Mouse (Mus musculus) embryonic stem cell, embryonic (primary cell): ENCODE results near the gene Tns3.

Source experiments
- CTCF ChIA-PET, 4 experiments: fragments of 300-600 bp in 2 of 4; fragments of 350-600 bp in 2 of 4; sonication (Branson Sonifier 250); formaldehyde crosslinking; loops; one replicate each; lab custom pipeline; 2022; ENCODE audit warnings: inconsistent platforms in 2 of 4; lab: Charles Lee
- POLR2A ChIA-PET, 4 experiments: fragments of 300-600 bp in 2 of 4; fragments of 350-600 bp in 2 of 4; sonication (Branson Sonifier 250); formaldehyde crosslinking; loops; one replicate each; lab custom pipeline; 2022; ENCODE audit warnings: antibody characterized with exemption in 4 of 4, inconsistent platforms in 1 of 4; lab: Charles Lee

Tns3 gene

DNA sequence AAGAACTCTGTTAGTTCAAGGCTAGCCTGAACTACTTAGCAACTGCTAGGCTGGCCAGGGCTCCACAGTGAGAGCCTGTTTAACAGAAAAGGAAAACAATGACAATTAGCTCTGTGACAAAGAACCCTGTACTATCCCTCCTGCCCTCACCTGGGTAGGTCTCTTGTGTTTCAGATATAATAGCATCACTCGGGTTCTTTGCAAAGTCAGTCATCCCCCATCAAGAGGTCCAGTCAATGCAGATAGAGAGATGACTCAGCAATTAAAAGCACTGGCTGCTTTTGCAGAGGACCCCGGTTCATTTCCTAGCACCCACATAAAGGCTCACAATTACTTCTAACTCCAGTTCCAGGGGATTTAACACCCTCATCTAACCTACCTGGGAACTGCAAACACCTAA, 78.0 kb downstream of the Tns3 start:
- ChIA-PET CTCF (interaction anchor here in 1 of 4 experiments (1.0 kb wide), 1 partner anchor 17 kb away, joined by 3 read pairs; no protein-coding TSS in a partner anchor), POLR2A (interaction anchor here (0.7 to 16.7 kb wide), 39 partner anchors 9 to 530 kb away, joined by 3 to 296 read pairs (median 6); no protein-coding TSS in a partner anchor)

DNA sequence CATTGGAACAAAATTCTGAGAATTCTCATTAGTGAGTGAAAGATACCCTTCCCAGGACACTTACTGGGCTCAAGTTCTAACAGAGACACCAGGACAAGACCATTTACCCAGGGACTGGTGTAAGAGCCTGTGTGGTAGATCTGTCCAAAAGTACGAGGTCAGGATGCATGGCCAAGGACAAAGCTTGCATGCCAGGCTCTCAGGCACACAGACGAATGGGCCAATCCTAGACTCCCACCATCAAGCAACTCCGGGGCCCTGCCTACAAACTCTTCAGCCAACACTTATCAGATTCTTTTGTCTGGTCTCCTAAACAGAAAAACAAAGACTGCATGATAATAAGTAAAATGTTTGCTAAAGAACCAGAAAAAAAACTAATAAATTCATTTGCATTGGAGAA, 78.6 kb downstream of the Tns3 start:
- POLR2A ChIA-PET: interaction anchor here in 3 of 4 experiments (0.8 to 16.7 kb wide), 27 partner anchors 9 to 68 kb away, joined by 3 to 296 read pairs (median 9); no protein-coding TSS in a partner anchor
- CTCF ChIA-PET: interaction anchor here in 1 of 4 experiments (1.0 kb wide), 1 partner anchor 17 kb away, joined by 3 read pairs; no protein-coding TSS in a partner anchor

DNA sequence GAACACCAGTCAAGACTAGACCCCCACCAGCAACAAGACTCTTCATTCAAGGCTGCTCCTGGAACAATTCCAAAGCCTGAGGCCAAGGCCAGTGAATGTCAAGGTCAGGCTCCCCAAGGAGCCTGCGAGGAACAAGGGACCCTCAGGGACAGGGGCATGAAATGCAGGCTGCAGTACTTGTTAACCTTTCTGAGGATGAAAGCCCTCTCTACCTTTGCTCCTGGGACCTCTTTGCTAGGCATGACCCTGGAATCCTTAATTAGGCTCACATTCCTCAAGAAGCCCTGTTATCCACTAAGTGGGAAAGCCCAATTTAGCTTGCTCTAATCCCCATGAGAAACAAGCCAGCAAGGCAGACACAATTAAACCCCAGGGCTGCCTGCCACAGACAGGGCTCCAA, 79.4 kb downstream of the Tns3 start:
- ChIA-PET CTCF (no interaction called here), POLR2A (interaction anchor here in 3 of 4 experiments (0.6 to 16.7 kb wide), 16 partner anchors 10 to 531 kb away, joined by 3 to 296 read pairs (median 10); no protein-coding TSS in a partner anchor)

DNA sequence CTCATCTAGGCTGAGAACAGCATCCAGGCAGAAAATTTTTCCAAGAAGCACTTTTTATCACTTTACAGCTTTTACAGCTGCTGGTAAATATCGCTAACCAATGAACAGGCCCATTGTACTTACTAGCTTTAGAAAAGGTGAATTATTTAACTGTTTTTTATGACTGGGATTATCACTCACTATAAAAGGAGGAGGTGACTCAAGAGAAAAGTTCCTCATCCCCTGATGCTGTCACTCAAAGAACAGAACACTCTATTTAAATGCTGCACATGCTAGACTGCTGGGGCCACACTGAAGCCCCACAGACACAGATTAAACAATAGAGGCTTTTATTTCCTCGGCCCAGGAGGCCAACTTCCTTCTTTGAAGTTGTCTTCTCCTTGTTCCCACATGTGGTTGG, 80.0 kb downstream of the Tns3 start:
- ChIA-PET POLR2A (interaction anchor here in 3 of 4 experiments (0.8 to 16.7 kb wide), 25 partner anchors 8 to 533 kb away, joined by 3 to 296 read pairs (median 6); partner anchors contain the start of genes Tns3 (in 1 of the 3) and Upp1 (in 1 of the 3)), CTCF (no interaction called here)

DNA sequence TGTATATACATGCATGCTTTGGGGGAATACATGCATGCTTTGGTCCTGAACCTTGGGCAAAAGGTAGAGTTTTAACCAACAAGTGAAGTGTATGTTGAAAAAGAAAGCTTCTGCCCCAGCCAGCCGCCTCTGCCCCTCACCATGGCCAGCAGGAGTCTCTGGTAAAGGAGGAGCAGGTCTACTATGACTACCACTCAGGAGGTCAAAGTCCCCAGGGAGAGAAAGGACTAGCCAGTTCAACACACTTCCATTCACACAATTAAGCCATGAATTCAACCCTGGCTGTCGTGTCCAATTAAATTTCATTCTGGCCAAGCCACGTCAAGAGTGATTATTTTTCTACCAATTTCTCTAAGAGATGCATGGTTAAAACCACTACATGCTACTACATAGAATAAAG, 81.2 kb downstream of the Tns3 start:
- ChIA-PET CTCF (no interaction called here), POLR2A (interaction anchor here (0.6 to 16.7 kb wide), 32 partner anchors 8 to 534 kb away, joined by 3 to 296 read pairs (median 6); partner anchors contain the start of genes Upp1 (in 2 of the 4) and Tns3 (in 1 of the 4))

DNA sequence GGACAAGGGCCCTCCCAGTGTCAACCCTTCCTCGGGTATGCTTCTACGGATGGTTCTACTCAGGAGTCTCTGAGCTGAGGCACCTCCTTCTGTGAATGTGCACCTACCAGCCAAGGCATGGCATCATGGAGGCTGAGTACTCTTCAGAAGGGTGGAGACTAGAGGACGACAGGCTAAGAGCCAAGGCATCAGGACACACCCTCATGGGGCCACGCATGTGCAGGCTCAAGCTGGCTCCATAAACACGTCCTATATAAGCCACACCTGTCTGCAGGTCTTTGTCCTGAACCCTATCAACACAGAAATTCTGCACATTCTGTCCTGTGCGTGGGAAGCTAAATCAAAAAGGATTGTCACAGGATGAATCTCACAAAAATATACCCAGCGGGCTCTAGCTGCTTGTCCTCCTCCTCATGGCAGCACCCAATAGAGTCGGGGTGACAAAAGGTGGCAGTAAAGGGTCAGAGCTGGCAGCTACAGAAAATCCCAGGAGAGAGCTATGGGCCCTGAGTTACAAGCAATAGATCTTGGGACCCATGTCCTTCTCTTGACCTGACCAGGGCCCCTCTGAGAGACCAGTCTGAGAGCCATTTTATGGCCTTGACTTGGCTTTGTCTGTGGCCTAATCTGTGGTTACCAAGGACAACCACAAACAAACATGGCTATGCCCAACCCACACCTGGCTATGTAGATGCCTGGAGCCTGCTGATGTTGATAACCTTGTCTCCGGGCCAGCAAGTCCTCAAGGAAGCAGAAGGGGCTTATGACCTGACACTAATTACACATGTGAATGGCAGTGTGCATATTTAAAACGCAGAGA, 82.0 kb downstream of the Tns3 start:
- ChIA-PET POLR2A (interaction anchor here (0.5 to 16.7 kb wide), 45 partner anchors 7 to 535 kb away, joined by 3 to 296 read pairs (median 5); partner anchors contain the start of genes Upp1 (in 2 of the 4) and Tns3 (in 1 of the 4)), CTCF (no interaction called here)

DNA sequence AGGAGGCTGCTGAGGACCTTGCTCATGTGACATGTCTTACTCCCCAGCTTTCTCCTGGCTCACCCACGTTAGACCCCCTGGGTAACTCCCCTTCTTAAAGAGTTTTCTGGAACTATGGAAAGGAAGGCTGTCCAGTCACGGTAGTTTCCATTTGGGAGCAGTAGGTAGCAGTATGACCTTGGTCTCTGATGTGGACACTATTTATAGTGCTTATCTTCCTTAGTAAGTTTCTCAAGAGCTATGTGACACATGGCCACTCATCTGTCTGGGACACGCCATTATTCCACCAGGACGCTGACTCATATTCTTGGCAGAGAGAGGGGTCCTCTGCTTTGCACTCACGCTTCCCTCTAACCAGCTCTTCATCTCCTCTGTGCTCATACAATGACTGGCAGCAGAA, 84.5 kb downstream of the Tns3 start:
- CTCF ChIA-PET: interaction anchor here in 2 of 4 experiments (0.6 to 0.8 kb wide), 2 partner anchors 280 to 381 kb away, joined by 3 read pairs; no protein-coding TSS in a partner anchor
- POLR2A ChIA-PET: interaction anchor here in 3 of 4 experiments (0.6 to 11.7 kb wide), 19 partner anchors 9 to 113 kb away, joined by 3 to 210 read pairs (median 4); no protein-coding TSS in a partner anchor

DNA sequence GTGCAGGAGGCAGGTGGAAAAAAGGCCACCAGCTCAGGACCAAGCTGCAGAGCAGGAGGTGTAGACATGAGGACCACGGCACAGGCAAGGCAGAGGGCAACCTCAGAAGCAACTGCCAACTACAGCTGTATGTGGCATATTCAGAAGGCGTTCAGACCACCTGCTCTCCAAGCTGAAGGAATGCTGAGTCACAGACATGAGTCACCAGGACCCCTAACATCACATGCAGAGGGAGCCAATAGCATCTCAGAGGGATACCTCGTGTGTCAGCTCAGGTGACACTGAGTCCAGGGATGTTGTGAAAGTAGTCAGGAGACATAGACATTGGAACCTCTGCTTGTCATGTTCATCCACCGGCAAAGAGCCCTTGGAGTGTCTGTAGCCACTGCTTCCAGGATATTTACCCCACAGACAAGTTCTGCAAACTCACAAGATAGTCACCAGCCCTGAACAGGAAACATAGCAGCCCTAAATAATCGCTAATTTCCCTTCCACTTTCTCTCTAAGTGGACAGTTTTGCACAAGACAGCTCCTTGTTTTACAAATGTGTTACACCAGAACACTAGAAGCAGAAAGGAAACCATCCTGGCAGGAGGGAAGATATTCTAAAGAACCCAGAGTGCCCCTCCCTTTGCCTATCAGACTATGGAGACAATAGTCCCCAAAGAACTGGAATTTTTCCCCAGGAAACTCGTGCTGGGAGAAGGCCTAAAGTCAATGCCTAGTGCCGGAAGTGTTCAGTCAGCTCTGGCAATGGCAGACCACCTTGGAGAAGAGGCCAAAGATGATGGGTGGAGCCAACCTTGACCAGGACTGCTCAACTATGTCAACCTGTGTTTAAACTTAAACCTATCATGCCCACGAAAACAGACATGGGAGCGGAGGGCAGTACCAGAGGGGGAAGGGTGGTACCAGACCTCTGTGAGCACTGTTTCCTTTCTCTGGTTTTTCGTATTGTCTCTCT, 88.8 kb downstream of the Tns3 start:
- ChIA-PET POLR2A (interaction anchor here in 3 of 4 experiments (0.7 to 8.3 kb wide), 68 partner anchors 9 to 1735 kb away, joined by 3 to 210 read pairs (median 5); partner anchors contain the start of gene Tns3 (in 3 of the 3)), CTCF (interaction anchor here in 2 of 4 experiments (0.7 to 1.8 kb wide), 2 partner anchors 9 to 51 kb away, joined by 3 to 6 read pairs; no protein-coding TSS in a partner anchor)

DNA sequence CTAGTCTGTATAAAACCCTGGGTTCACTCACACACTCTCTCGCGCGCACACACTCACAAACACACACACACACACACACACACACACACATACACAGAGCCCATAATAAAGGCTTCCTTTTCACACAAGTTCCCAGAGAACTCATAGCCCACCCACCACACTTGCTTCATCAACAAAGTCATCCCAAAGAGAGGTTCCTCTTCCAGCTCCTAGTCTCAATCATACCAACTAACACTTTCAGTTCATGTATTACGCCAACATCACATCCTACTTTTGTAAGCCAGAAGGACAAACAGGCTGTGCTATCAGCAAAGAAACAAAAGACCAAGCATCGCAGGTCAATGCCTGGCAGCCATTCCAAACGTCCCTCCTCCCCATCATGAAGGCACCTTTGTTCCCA, 89.8 kb downstream of the Tns3 start:
- CTCF ChIA-PET: interaction anchor here in 1 of 4 experiments (0.7 kb wide), 1 partner anchor 14 kb away, joined by 5 read pairs; no protein-coding TSS in a partner anchor
- POLR2A ChIA-PET: interaction anchor here in 3 of 4 experiments (1.0 to 8.3 kb wide), 39 partner anchors 8 to 542 kb away, joined by 3 to 210 read pairs (median 7); partner anchors contain the start of gene Tns3 (in 1 of the 3)

DNA sequence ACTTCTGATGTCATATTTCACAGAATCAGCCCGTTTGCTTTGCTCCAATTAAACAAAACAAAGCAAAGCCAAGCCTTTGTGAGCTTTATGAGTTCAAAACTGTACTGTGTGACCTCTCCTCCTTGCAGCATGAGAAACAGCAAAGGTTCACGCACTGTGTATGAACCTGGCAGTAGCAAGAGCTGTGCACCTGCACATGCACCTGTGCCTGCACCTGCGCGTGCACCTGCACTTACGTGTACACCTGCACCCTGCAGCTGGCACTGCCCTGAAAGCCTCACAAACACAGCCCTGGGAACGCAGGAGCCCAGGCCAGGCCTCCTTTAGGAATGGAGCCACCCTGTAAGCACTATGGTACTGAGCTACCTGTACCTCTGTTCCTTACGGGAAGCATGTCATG, 91.6 kb downstream of the Tns3 start:
- ChIA-PET POLR2A (interaction anchor here (0.6 to 8.3 kb wide), 30 partner anchors 8 to 544 kb away, joined by 3 to 210 read pairs (median 5); partner anchors contain the start of gene Tns3 (in 2 of the 4)), CTCF (no interaction called here)

DNA sequence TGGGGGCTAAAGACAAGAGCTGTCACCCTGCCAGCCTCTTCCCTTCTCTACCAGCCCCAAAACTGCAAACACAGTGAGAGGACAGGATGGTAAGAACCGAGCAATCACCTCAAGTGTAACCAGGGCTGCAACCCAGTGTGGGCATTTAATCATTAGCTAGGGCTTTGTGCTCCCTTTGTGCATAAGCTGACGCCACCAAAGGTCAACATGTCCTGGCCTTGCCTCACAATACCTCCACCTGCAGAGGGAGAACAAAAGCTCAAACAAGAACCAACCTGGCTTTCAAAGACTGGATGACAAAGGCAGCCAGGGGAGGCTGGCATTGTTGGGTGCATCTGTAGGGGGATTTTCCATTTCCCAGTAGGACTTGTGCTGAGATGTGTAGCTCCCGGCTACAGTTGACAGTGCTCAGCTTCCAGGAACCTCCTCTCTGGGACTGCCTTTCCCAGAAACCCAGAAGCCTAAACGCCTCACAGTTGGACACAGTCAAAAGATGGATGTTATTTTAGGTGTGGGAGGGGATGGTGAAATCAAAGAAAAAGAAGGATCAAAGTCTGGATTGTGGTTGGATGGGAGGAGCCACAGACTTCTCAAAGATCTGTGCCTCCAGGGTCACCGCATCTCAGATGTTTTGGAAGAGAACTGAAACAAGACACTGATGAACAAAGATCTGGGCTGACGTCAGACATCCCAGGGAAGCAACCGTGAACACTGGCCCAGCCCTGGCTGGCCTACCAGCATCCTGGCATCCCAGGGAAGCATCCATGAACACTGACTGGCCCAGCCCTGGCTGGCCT, 94.9 kb downstream of the Tns3 start:
- ChIA-PET POLR2A (interaction anchor here (0.6 to 6.5 kb wide), 100 partner anchors 7 to 552 kb away, joined by 3 to 210 read pairs (median 6); partner anchors contain the start of genes Tns3 (in 2 of the 4) and Upp1 (in 2 of the 4)), CTCF (interaction anchor here in 3 of 4 experiments (0.6 to 1.2 kb wide), 10 partner anchors 17 to 291 kb away, joined by 3 to 8 read pairs (median 3); no protein-coding TSS in a partner anchor)

DNA sequence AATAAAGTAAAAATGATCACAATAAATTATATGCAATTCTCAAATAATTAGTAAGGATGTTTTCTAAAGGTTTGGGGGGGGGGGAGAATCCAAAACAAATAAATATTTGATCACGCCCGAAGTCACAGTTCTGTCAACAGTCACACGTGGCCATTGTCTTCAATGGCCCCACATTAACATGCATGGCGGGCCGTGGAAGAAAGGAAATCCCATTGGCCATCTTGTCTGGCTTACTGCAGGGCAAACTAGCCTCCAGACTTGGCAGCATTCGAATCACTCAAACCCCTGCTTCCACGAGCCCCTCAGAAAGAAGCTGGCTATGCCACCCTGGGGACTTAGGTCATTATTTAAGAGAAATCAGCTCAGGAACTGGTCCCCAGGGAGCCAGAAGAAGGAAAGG, 95.5 kb downstream of the Tns3 start:
- CTCF ChIA-PET: interaction anchor here in 3 of 4 experiments (0.6 to 1.2 kb wide), 8 partner anchors 17 to 291 kb away, joined by 3 to 8 read pairs (median 3); no protein-coding TSS in a partner anchor
- POLR2A ChIA-PET: interaction anchor here (0.6 to 6.5 kb wide), 99 partner anchors 7 to 553 kb away, joined by 3 to 210 read pairs (median 6); partner anchors contain the start of genes Tns3 (in 2 of the 4) and Upp1 (in 2 of the 4)

DNA sequence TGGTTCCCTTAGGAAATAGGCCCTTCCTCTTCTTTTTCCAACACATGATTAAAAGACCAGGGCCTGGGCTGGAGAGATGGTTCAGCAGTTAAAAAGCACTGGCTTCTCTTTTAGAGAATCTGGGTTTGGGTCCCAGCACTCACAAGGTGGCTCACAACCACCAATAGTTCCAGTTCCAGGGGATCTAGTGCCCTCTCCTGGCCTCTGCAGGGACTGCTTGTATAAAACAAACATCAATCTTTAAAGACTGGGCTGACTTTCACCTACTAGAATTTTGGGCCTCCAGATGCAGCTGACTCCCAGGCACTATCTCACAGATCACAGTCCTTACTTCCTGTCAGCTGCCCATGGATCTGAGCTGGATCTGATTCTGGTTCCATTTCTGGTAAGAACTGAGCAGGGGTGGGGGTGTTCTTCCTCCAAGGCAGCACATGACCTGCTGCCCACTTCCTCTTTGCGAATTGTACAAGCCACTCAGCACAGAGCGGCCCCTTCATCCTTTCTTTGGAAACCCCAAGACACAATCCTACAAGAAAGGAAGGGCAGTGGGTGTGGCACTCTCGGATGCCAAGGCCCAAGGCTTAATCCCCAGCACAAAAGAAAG, 98.0 kb downstream of the Tns3 start:
- ChIA-PET CTCF (interaction anchor here in 3 of 4 experiments (0.6 to 1.4 kb wide), 14 partner anchors 10 to 294 kb away, joined by 3 to 8 read pairs (median 3); no protein-coding TSS in a partner anchor), POLR2A (interaction anchor here (0.6 to 6.5 kb wide), 46 partner anchors 8 to 292 kb away, joined by 3 to 210 read pairs (median 4); partner anchors contain the start of gene Tns3 (in 2 of the 4))

DNA sequence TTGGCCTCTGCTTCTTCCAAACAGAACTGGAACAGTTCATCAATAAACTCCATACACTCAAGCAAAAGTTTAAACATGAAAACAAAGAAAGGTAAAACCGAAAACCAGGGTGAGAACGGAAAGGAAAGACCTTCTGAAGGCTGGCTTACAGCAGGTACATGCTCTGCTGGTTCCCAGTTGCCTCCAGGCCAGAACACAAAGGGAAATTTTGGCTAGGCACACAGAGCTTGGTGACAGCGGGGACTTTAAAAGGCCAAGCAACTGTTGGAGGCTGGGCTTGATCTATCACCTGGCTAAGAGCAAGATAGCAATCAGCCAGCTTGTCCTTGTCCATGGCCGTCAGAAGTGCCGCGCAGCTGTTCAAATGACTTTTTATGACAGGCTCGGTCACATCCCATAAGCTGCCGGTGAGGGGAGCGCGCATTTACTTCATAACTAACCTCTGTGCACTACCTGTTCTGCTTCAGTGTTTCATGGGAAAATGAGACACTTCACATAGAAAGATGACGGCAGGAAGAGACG, 105.5 kb downstream of the Tns3 start:
- POLR2A ChIA-PET: interaction anchor here in 3 of 4 experiments (0.7 to 3.2 kb wide), 9 partner anchors 8 to 216 kb away, joined by 3 to 11 read pairs (median 3); no protein-coding TSS in a partner anchor
- CTCF ChIA-PET: interaction anchor here in 1 of 4 experiments (2.2 kb wide), 1 partner anchor 13 kb away, joined by 6 read pairs; no protein-coding TSS in a partner anchor

DNA sequence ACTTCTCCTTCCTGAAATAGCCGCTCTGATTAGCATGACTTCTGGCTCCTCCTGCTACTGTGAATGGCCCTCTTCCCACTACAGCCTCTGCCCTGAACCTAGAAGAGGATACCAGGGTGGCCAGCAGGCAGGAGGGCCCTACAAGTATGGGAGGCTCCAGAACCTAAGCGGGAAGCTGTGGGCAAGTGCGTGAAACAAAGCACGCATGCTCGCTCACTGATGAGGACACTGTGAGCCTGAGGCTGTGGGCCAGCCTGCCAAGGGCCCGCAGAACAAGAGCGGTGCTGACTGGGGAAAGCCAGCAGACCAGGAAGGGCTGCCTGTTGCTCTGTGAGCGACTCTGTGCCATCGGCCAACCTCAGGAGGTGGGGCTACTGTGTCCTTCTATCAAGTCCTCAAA, 106.1 kb downstream of the Tns3 start:
- ChIA-PET CTCF (interaction anchor here in 1 of 4 experiments (2.2 kb wide), 1 partner anchor 13 kb away, joined by 6 read pairs; no protein-coding TSS in a partner anchor), POLR2A (interaction anchor here in 3 of 4 experiments (0.8 to 3.2 kb wide), 8 partner anchors 8 to 217 kb away, joined by 3 to 11 read pairs (median 4); no protein-coding TSS in a partner anchor)
